Mouse (Mus musculus) telencephalon, adult 2 months (tissue): ENCODE results near the gene Nucb1.
"Not testable (repeated sequence)": the region's sequence is repeated elsewhere in the genome, so short reads cannot be mapped to it uniquely, and the experiment has no call there.

Source experiments
- DNase-seq: peaks from one replicate; pipeline ENCODE4 v3.0.0-alpha.2; 2011; ENCODE audit warnings: low read depth, low spot score

The Nucb1 gene

DNA sequence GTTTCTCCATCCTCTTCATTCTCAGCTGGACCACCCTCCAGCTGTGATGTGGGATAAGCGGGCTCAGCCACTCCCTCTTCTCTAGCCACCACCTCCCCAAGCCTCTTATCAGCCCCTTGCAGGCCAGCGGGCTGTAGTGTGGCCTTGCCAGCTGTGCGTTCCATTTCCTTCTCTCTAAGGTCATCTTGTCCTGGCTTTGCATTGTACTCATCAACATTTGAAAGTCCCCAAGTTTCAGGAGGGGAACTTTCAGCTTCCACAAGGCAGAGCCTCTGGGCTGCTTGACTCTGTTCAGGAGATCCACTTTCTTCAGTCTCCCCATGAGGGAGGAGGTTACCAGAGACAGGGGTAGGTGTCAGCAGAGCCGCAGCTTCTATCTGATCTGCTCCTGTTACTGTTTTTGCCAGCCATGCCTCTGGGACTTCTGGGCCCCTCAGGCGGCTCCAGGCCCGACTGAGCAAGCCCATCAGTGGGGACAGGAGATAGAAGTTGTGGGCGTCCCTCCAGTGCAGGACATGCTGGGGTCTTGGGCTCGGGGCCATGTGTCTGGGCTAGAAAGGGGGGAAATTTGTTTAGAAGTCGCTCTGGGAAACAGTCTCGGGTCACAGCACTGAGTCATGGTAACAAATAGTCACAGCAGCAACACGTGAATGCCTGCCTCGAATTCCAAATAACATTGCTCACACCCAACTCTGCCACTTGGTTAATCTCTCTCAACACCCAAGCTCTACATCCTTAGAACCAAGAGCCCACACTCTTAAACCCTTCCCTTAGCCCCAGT is 14.8 kb upstream of the Nucb1 start:
- no peak for DNase-seq

GRCm38 (mm10) chr7:45523678-45524170 is 13.5 kb upstream of the Nucb1 start:
- no peak for DNase-seq

GRCm38 (mm10) chr7:45522957-45523676 is 12.9 kb upstream of the Nucb1 start:
- DNase-seq, result no peak

DNA sequence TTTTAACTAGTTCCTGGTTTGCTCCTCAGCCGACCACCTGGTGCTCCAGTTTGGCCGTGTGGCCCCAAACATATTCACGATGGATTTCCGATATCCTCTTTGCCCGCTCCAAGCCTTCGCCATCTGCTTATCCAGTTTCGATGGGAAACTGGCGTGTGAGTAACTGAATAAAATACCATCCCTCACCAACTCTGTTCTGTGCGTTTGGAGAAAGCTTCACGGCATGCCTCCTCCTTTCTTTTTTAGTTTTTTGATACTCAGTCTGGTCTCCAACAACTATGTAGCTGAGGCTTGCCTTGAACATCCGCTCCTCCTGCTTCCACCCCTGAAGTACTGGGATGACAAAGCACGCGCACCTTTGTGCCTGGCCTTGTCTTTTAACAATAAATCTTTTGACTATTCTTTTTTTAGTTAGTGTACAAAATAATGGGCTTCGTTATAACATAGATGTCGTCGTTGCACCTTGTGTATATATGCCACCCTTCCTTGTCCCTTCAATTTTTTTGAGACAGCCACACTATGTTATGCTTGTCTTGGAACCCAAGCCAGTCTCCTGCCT is 12.1 kb upstream of the Nucb1 start:
- no peak for DNase-seq

- peak; percentile 95 for DNase-seq
These were observed 11.6 kb upstream of the Nucb1 start for GRCm38 (mm10) chr7:45521728-45522184.

DNA sequence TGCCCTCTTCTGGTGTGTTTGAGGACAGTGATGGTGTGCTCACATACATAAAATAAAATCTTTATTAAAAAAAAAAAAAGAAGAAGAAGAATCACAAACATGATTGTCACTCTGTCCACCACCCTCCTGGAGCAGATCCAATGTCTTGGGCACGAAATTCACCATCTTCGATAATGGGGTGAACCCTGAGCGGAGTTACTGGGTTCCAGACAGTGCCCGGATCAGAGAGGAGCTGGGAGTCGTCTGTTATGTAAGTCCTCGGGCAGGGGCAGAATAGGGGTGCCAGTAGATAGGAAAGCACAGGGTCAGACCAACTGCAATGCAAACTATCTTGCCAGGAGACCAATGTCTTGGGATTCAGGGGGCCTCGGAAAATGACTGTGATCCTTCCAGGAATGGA is 10.4 kb upstream of the Nucb1 start:
- DNase-seq, result no peak

DNA sequence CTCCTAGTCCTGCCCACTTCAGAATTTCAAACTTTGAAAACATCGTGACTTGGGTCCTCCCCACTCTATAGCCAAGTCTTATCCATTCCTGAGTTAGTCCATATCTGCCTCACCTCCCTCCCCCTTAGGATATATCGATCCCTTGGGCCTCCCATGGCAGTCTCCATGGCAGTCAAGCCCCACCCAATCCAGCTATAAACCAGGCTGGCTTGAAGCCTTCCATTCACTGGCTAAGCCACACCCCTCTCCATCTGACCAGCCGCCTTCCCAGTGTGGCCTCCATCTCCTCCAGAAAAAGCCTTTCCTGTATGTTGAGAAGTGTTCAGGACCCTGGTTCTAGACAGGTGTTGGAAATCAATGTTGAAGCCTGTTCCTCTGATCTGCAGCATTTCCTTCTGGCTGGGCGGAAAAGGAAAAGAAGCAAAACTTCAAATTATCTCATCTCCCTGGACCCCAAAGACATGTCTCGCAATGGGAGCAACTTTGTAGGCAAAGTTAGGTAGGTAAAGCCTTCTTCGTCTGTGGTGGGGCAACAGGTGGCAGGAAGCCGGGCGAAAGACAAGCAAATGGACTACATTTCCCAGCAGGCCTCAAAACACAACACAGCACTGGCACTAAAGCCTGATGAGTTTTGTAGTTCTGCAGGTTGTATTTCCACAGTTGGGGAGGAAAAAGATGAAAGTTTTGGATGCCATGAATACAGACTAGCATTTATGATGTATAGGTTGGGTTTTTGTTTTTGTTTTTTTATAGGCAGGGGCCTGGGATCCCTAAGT is 9.3 kb upstream of the Nucb1 start:
- no peak for DNase-seq

DNA sequence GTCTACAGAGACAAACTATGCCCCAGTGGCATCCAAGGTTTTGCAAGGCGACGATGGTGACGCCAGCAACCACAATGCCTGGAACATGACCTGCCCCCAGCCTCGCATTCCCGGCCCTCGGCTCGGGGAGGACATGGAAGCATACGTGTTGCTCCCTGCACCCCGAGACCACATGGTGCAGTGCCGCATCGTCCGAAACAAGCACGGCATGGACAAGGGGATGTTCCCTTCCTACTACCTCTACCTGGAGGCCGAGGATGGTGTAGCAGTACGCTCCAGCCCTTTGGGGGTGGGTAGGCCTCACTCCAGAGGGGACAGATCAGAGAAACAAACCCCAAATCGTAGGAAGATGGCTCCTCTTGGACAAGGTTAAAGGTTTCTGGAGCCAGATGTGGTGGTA is 8.4 kb upstream of the Nucb1 start:
- no peak for DNase-seq

GRCm38 (mm10) chr7:45516846-45517245 is 6.6 kb upstream of the Nucb1 start:
- DNase-seq, result not testable (repeated sequence)

GRCm38 (mm10) chr7:45515436-45515835 is 5.2 kb upstream of the Nucb1 start:
- no peak for DNase-seq

- no peak for DNase-seq
These were observed 4.2 kb upstream of the Nucb1 start for GRCm38 (mm10) chr7:45514411-45514810.

GRCm38 (mm10) chr7:45509181-45509882 is 874 bp downstream of the Nucb1 start:
- no peak for DNase-seq

DNA sequence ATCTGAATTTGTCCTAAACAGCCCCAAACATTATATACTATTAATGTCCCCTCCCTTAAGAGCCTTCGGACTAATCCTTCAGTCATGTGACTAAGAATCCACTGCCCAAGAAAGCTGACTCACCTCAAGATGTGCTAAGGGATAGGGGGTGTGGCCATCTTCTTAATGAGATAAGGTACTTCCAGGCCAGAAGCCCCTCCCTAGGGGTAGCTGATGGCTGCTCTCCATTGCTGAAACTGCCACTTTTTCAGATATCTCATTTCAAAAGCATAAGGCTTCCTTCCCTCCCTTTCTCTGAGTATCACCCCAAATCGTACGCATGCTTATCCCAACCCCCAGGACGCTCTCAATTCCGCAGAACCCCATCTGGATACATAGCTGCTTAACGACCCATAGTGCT is 1.6 kb downstream of the Nucb1 start:
- DNase-seq, result no peak

- DNase-seq, result no peak
These were observed 2.6 kb downstream of the Nucb1 start for GRCm38 (mm10) chr7:45507583-45507982.

DNA sequence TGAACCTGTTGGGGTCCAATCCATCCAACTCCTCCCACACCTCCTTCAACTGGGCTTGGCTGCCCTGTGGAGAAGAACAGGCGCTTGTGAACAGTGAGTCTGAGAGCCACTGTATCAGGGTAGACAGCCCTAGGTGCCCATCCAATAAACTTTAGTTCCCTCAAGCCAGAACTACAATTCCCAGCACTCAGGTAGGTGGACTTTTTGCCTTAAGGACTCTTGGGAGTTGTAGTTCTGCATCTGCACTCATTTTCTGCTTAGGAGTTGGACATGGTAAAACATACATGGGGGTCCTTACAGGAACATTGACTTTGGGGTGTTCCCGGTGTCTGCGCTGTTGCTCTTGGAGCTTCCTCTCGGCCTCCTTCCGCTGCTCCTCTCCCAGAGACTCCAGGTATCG is 11.8 kb downstream of the Nucb1 start:
- no peak for DNase-seq

GRCm38 (mm10) chr7:45494548-45494947 is 15.7 kb downstream of the Nucb1 start:
- no peak for DNase-seq

DNA sequence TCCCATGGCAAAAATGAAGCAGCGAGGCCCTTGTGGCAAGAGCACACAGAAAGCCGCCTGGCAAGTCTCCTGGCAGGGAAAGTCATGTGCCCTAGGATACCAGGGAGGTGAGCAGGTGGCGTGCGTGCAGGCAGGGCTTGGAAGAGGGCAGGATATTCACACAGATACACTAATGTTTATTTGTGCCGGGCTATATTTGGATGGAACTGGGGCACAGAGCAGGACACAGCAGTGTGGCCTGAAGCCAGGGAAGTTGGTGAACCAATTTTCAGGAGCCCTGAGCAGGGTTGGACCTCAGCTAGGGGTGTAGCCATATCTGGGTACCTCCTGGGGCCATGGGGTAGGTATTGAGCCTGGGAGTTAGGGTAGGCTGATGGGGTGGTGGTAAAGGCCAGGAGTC is 17.3 kb downstream of the Nucb1 start:
- DNase-seq, result no peak

- DNase-seq, result no peak
These were observed 17.9 kb downstream of the Nucb1 start for GRCm38 (mm10) chr7:45492225-45492844.

DNA sequence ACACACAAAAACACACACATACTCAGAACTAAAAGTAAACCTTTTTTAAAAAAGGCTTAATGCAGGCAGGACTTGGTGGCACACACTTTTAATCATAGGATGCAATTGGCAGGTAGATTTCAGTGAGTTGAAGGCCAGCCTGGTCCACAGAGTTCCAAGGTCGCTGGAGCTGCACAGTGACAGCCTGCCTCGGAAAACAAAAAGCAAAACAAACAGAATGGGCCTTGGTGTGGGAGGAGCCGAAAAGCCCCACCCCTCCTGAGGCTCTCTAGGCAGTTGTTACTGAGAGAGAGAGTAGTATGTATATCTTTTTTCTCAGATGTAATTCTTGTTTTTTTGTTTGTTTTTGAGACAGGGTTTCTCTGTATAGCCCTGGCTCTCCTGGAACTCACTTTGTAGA is 18.9 kb downstream of the Nucb1 start:
- DNase-seq, result no peak

DNA sequence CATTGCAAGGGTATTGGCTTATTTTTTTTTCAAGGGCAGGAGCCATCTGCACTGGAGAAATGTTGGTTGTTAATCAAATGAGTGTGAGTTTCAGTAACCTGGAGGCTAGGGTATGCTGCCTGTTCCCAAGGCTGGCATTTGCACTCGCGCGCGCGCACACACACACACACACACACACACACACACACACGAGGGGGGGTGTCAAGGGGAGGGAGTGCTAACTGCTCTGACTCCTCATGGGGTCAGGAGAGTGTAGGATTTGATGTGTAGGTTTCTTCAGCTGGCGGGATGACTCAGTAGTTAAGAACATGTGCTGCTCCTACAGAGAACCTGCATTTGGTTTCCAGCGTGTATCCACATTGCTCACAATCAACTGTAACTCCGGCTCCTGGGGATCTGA is 19.4 kb downstream of the Nucb1 start:
- peak; percentile 58 for DNase-seq

DNA sequence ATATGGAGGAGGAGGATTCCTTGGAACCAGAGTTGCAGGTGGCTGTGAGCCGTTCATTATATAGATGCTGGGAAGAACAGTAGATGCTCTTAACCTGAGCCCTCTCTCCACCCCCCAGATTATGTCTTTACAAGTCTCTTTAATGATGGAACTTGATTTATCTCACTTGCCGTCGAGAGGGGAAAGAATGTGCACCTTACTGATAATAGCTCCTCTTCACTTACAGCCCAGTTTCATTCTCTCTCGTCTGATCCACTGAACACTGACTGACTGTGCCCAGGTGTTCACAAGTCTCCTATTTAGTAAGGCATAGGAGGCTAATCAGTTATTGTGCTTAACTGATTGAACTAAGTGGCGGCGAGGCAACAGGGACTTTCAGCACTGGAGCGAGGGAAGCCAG is 20.6 kb downstream of the Nucb1 start:
- no peak for DNase-seq
